ENCODE assay signal across 9 mouse cellular contexts in the genomic region with DNA sequence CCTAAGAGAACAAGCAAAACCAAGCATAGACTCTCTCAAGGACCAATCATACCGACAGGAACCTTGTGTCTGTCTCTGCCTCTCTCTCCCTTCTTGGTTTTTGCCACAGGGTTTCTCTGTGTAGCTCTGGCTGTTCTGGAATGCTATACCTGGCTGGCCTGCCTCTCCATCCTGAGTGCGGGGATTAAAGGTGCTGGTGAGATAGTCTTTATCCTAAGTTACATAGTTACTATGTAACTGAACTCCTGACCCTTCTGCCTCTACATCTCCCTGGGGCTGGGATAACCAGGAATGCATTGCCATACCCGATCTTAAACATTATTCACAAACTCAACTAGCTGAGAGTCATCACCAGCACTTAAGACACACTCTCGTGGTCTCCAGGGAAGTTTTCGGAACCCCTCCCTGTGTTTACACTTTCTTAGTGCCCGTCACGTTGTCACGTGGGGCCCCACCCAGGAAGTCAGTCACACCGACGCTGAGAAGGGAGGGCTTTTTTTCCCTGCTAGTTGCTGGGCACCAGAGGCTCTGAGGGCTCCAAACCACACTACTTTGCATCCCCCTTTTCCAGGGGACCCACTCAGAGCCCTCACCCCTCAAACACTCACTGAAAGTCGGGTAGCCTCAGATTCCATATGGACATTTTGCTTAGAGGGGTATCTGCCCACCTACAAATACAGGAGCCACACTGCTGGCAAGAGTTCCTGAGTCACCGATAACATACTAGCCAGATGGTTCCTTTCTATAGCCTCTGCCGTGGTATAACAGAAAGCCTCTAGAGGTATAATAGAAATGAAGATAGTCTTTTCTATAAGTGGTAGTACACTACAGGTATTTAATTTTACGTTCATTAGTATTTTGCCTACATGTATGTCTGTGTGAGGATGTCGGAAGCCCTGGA. TPM values are rescaled to one million over a fixed set of nuclear protein-coding genes. Genes with fewer than 3 reads are reported as not detected.
A peak's percentile ranks its signal among the peaks of the same experiment; 100 is the strongest.
DNase-seq lines count a peak whose midpoint lies in the region; ATAC-seq lines count a peak whose summit lies in the region.
"Had no signal": no experiment of that assay in that cellular context is flagged by ENCODE, and none has a peak within 500 bp of the region (broad histone marks: within the 10 kb centered on the region; RNA-seq: fewer than 3 reads in every experiment).

No protein-coding gene starts in this region.

- H3K27ac ChIP-seq in intestine, embryonic 16.5 days (ENCODE audit: low read length) = no peak overlapping the region

- peak; percentile 72 for ATAC-seq in intestine, embryonic 16.5 days
- peak; percentile 74 for ATAC-seq in megakaryocyte, adult 5-6 weeks (ENCODE audit: poor library complexity, severe bottlenecking)
- ATAC-seq: forebrain, embryonic 16.5 days had no signal

- peaks cover 2% of the 10 kb centered on the region; the same call in 1 of the 2 replicates for H3K4me1 ChIP-seq in intestine, embryonic 16.5 days (ENCODE audit: control insufficient read depth, insufficient read depth, low read length)

- H3K36me3 ChIP-seq in intestine, embryonic 16.5 days (ENCODE audit: control insufficient read depth, insufficient read depth, low read length) = peaks cover 4% of the 10 kb centered on the region; the same call in 1 of the 2 replicates

- H3K9me3 ChIP-seq in intestine, embryonic 16.5 days (ENCODE audit: control insufficient read depth, low read length) = no peaks in the 10 kb centered on the region

- WGBS in intestine, embryonic 16.5 days = 48% methylated on average over 15 of the region's 15 CpGs

- peak overlapping the region; percentile 38 for H3K4me2 ChIP-seq in intestine, embryonic 16.5 days (ENCODE audit: low read depth, low read length)

- no peaks in the 10 kb centered on the region for H3K27me3 ChIP-seq in intestine, embryonic 16.5 days (replicated peaks; ENCODE audit: control insufficient read depth, insufficient read depth, low read length)

- DNase-seq in spleen, postnatal 10 days (ENCODE audit: low spot score in 2 of 2) = peak; percentile 29 to 54
- DNase-seq in spleen, postnatal 4 days (ENCODE audit: low spot score in 2 of 2) = no peak
- peak; percentile 65 for DNase-seq in yolk sac, embryonic 10.5 days (ENCODE audit: low spot score)
- DNase-seq in kidney, postnatal 10 days = no peak
- no peak for DNase-seq in right cerebral cortex, postnatal 4 days
- no peak for DNase-seq in urinary bladder, postnatal 14 days (ENCODE audit: low spot score)

- H3K9ac ChIP-seq in intestine, embryonic 16.5 days (ENCODE audit: low read depth, low read length) = peak overlapping the region; percentile 36

- H3K4me3 ChIP-seq in intestine, embryonic 16.5 days (ENCODE audit: low read length) = peak overlapping the region; percentile 34; the same call in 1 of the 2 replicates

RNA-seq across cellular contexts. Expression of gene Snrnp35, which starts 13.9 kb away (rescaled TPM):
- 20.1 and 20.9 TPM in 2 replicates for polyA plus RNA-seq in intestine, embryonic 16.5 days (2015; fragmentation: Nextera tagmentation; extraction: Ambion mirVana)
- total RNA-seq in megakaryocyte, adult 5-6 weeks (2015) = 3.8 and 5.7 TPM in 2 replicates
- 10.6 and 12.0 TPM in 2 replicates for total RNA-seq in megakaryocyte, adult 5-6 weeks (2017)

RNA-seq across cellular contexts. Expression of gene Rilpl2, which starts 18.7 kb away (rescaled TPM):
- polyA plus RNA-seq in intestine, embryonic 16.5 days (2015; fragmentation: Nextera tagmentation; extraction: Ambion mirVana) = 55.1 and 55.4 TPM in 2 replicates
- total RNA-seq in megakaryocyte, adult 5-6 weeks (2015) = 42.8 and 45.4 TPM in 2 replicates
- 42.5 and 42.9 TPM in 2 replicates for total RNA-seq in megakaryocyte, adult 5-6 weeks (2017)

RNA-seq across cellular contexts. Expression of gene Rilpl1, which starts 34.3 kb away (rescaled TPM):
- polyA plus RNA-seq in intestine, embryonic 16.5 days (2015; fragmentation: Nextera tagmentation; extraction: Ambion mirVana) = 8.6 and 8.8 TPM in 2 replicates
- total RNA-seq in megakaryocyte, adult 5-6 weeks (2015) = 0.75 and 1.2 TPM in 2 replicates
- 0.48 and 0.65 TPM in 2 replicates for total RNA-seq in megakaryocyte, adult 5-6 weeks (2017)

RNA-seq across cellular contexts. Expression of gene Tmed2, which starts 43.6 kb away (rescaled TPM):
- polyA plus RNA-seq in intestine, embryonic 16.5 days (2015; fragmentation: Nextera tagmentation; extraction: Ambion mirVana) = 635 and 649 TPM in 2 replicates
- 561 and 605 TPM in 2 replicates for total RNA-seq in megakaryocyte, adult 5-6 weeks (2015)
- total RNA-seq in megakaryocyte, adult 5-6 weeks (2017) = 974 and 1,002 TPM in 2 replicates

RNA-seq across cellular contexts. Expression of gene Ddx55, which starts 55.8 kb away (rescaled TPM):
- polyA plus RNA-seq in intestine, embryonic 16.5 days (2015; fragmentation: Nextera tagmentation; extraction: Ambion mirVana) = 12.5 and 14.5 TPM in 2 replicates
- 6.5 and 7.7 TPM in 2 replicates for total RNA-seq in megakaryocyte, adult 5-6 weeks (2015)
- total RNA-seq in megakaryocyte, adult 5-6 weeks (2017) = 7.2 and 15.1 TPM in 2 replicates

Comparison
In these comparisons a context has a peak if more than half of its experiments do, and no peak if none do; other contexts are left out.
1. DNase-seq: peak in spleen, postnatal 10 days (2 of 2) and yolk sac, embryonic 10.5 days (single experiment); none in spleen, postnatal 4 days (0 of 2), kidney, postnatal 10 days (single experiment), right cerebral cortex, postnatal 4 days (single experiment) and urinary bladder, postnatal 14 days (single experiment).